Mouse (Mus musculus): ENCODE results near the gene Mustn1. TPM values are rescaled to one million over a fixed set of nuclear protein-coding genes. Genes with fewer than 3 reads are reported as not detected.

Mustn1 gene
- polyA plus RNA-seq, 1 experiment from 2014 or later, result 5.4 TPM

DNA sequence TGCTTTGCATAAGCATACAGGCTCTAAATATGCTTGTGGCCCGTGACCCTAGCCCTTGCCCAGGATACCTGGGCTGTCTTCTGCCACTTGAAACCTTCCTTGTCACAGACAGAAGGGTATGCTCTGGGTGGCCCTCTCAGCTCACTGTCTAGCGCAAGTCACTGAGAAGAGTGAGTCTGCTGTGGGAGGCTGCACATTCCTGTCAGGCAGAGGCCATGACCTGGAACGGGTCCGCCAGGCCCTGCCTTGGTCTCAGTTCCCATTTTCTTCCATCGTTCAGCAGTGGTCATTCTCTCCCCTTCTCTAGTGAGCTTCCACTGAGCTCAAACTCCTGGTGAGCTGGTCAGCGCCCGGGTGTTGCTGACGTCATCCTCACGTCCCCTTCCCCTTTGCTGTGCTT is 3.0 kb upstream of the Mustn1 start:
- H3K4me2 ChIP-seq (ENCODE audit: low read depth, low read length), result no peak overlapping the region
- H3K27me3 ChIP-seq (ENCODE audit: insufficient read depth, low read length), result no peaks in the 10 kb centered on the region
- H3K4me1 ChIP-seq (ENCODE audit: insufficient read depth), result peaks cover 29% of the 10 kb centered on the region
- DNase-seq, result no peak
- peaks cover 7% of the 10 kb centered on the region for H3K36me3 ChIP-seq (replicated peaks; ENCODE audit: insufficient read depth, low read length)
- 57% methylated on average over 9 of the region's 9 CpGs for WGBS (ENCODE audit: insufficient replicate concordance)
- ATAC-seq, result peak; percentile 10
- H3K9me3 ChIP-seq (ENCODE audit: low read length), result no peaks in the 10 kb centered on the region
- TF ChIP-seq CTCF (IDR thresholded peaks at IDR 0.05; ENCODE audit: low read depth), result no peak
- TF ChIP-seq EP300 (IDR thresholded peaks at IDR 0.05; ENCODE audit: low read depth), result no peak
- H3K4me3 ChIP-seq (ENCODE audit: low read depth, low read length), result no peak overlapping the region
- H3K27ac ChIP-seq (ENCODE audit: low read depth), result peak overlapping the region; percentile 82
- H3K9ac ChIP-seq (replicated peaks), result no peak overlapping the region; the same call in 1 of the 2 replicates

DNA sequence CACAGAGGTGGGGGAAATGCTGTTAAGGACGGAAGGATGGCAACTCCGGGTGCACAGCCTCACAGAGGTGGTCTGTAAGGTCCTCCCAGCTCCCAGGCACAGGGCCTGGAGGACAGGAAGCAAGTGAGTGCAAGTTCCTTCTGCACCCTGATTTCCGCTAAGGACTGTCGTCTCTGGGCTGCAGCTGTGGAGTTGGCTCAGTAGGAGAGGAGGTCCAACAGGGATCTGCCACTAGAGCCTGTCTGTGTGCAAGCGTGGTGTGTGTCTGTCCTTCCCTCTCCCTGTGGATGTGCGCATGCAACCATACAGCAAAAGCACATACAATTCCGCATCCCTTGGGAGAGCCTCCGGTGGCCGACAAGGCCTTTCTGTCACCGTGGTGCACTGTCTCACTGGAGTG is 2.5 kb upstream of the Mustn1 start:
- 79% methylated on average over 10 of the region's 10 CpGs for WGBS (ENCODE audit: insufficient replicate concordance)
- peak overlapping the region; percentile 82; the same call in 1 of the 2 replicates for H3K27ac ChIP-seq (ENCODE audit: low read depth)

GRCm38 (mm10) chr14:30877827-30878226 is 1.2 kb upstream of the Mustn1 start:
- ATAC-seq, result no peak
- 83% methylated on average over 3 of the region's 3 CpGs for WGBS (ENCODE audit: insufficient replicate concordance)
- no peak for DNase-seq
- Histone ChIP-seq H3K27me3 (ENCODE audit: insufficient read depth, low read length) (no peaks in the 10 kb centered on the region), H3K9me3 (ENCODE audit: low read length) (no peaks in the 10 kb centered on the region), H3K4me1 (ENCODE audit: insufficient read depth) (peaks cover 29% of the 10 kb centered on the region), H3K27ac (ENCODE audit: low read depth) (no peak overlapping the region), H3K36me3 (replicated peaks; ENCODE audit: insufficient read depth, low read length) (peaks cover 2% of the 10 kb centered on the region; the same call in 1 of the 2 replicates), H3K4me2 (ENCODE audit: low read depth, low read length) (no peak overlapping the region), H3K9ac (replicated peaks) (no peak overlapping the region), H3K4me3 (ENCODE audit: low read depth, low read length) (no peak overlapping the region)
- TF ChIP-seq CTCF (IDR thresholded peaks at IDR 0.05; ENCODE audit: low read depth), result no peak
- no peak for TF ChIP-seq EP300 (IDR thresholded peaks at IDR 0.05; ENCODE audit: low read depth)

More for the DNA sequence above, 2.5 kb upstream of the Mustn1 start:
- no peak for TF ChIP-seq CTCF (IDR thresholded peaks at IDR 0.05; ENCODE audit: low read depth)
- TF ChIP-seq EP300 (IDR thresholded peaks at IDR 0.05; ENCODE audit: low read depth), result no peak
- H3K27me3 ChIP-seq (ENCODE audit: insufficient read depth, low read length), result no peaks in the 10 kb centered on the region
- no peak overlapping the region for H3K4me2 ChIP-seq (ENCODE audit: low read depth, low read length)
- H3K4me1 ChIP-seq (ENCODE audit: insufficient read depth), result peaks cover 29% of the 10 kb centered on the region
- H3K9me3 ChIP-seq (ENCODE audit: low read length), result no peaks in the 10 kb centered on the region
- peaks cover 6% of the 10 kb centered on the region for H3K36me3 ChIP-seq (replicated peaks; ENCODE audit: insufficient read depth, low read length)
- ATAC-seq (no peak), DNase-seq (no peak)
- H3K9ac ChIP-seq (replicated peaks), result no peak overlapping the region
- no peak overlapping the region for H3K4me3 ChIP-seq (ENCODE audit: low read depth, low read length)

- Histone ChIP-seq H3K4me3 (ENCODE audit: low read depth, low read length) (no peak overlapping the region), H3K36me3 (replicated peaks; ENCODE audit: insufficient read depth, low read length) (no peaks in the 10 kb centered on the region), H3K27me3 (ENCODE audit: insufficient read depth, low read length) (no peaks in the 10 kb centered on the region), H3K4me2 (ENCODE audit: low read depth, low read length) (no peak overlapping the region), H3K4me1 (ENCODE audit: insufficient read depth) (peaks cover 15% of the 10 kb centered on the region), H3K9me3 (ENCODE audit: low read length) (no peaks in the 10 kb centered on the region), H3K27ac (ENCODE audit: low read depth) (0 out of 2 replicates have a peak overlapping the region, but pooled peaks have one; percentile 1), H3K9ac (replicated peaks) (peak overlapping the region; percentile 7; the same call in 1 of the 2 replicates)
- TF ChIP-seq EP300 (IDR thresholded peaks at IDR 0.05; ENCODE audit: low read depth) (no peak), CTCF (IDR thresholded peaks at IDR 0.05; ENCODE audit: low read depth) (no peak)
- no peak for ATAC-seq
- no peak for DNase-seq
- WGBS (ENCODE audit: insufficient replicate concordance), result 67% methylated on average over 9 of the region's 9 CpGs
These were observed 794 bp downstream of the Mustn1 start for GRCm38 (mm10) chr14:30879794-30880193.

DNA sequence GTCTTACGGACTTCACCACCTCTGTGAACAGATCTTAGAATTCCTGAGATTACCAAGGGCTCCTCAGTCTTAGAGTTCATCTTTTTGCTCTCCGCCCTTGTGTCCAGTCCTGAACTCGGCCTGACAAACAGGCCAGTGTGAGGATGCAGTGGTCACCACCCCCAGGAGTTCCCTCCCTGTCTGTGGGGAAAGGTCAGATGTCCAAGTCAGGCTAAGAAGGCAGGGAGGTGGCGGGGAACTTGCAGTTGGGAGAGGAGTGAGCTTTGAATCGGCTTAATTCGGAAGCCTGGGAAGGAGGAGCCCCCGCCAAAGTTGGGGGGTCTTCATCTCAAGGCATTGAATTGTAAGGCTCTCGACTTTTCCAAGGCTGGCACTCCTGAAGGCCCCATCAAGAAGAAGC is 1.3 kb downstream of the Mustn1 start:
- Histone ChIP-seq H3K9ac (replicated peaks) (no peak overlapping the region), H3K36me3 (replicated peaks; ENCODE audit: insufficient read depth, low read length) (no peaks in the 10 kb centered on the region), H3K4me3 (ENCODE audit: low read depth, low read length) (no peak overlapping the region), H3K9me3 (ENCODE audit: low read length) (no peaks in the 10 kb centered on the region), H3K4me2 (ENCODE audit: low read depth, low read length) (no peak overlapping the region), H3K27ac (ENCODE audit: low read depth) (no peak overlapping the region), H3K4me1 (ENCODE audit: insufficient read depth) (peaks cover 12% of the 10 kb centered on the region), H3K27me3 (ENCODE audit: insufficient read depth, low read length) (no peaks in the 10 kb centered on the region)
- 77% methylated on average over 8 of the region's 8 CpGs for WGBS (ENCODE audit: insufficient replicate concordance)
- no peak for TF ChIP-seq CTCF (IDR thresholded peaks at IDR 0.05; ENCODE audit: low read depth)
- no peak for TF ChIP-seq EP300 (IDR thresholded peaks at IDR 0.05; ENCODE audit: low read depth)
- DNase-seq (no peak), ATAC-seq (no peak)

DNA sequence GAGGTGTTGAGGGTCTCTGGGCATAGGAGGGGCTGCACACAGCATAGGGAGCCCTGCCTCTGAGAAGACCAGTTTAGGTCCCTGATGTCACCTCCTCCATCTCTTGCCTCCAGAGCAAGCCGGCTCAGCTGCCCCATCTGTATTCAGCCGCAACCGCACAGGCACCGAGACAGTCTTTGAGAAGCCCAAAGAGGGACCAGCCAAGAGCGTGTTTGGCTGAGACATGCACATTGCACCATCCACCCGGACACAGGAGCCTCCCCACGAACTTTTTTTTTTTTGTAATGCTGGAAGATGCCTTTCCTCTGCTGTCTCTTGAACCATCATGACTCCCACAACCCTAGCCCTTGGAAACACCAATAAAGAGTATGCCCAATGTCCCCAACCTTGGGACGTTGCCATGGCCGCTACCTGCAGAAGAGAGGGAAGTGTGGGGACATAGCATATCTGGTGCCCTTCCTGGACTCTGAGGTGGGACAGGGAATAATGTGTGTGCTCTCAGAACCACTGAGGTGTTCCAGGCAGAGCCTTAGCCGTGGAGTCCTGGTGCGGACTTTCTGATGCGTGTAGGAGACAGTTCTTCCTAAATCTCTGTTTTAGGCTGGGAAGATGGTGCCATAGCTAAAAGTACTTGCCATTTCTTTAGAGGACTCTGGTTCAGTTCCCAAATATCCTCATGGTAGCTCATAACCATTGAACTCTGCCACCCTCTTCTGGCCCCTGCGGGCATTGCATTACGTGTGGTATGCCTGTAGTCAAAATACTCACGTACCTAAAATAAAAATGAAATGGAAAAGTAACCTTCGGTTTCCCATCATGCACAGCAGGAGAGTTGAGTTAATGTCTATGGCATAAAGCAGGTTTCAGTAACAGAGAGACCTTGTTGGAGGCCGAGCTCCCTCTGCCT is 2.1 kb downstream of the Mustn1 start:
- Histone ChIP-seq H3K4me2 (ENCODE audit: low read depth, low read length) (no peak overlapping the region), H3K9ac (replicated peaks) (no peak overlapping the region), H3K4me3 (ENCODE audit: low read depth, low read length) (no peak overlapping the region), H3K9me3 (ENCODE audit: low read length) (no peaks in the 10 kb centered on the region), H3K27me3 (ENCODE audit: insufficient read depth, low read length) (no peaks in the 10 kb centered on the region), H3K4me1 (ENCODE audit: insufficient read depth) (peaks cover 11% of the 10 kb centered on the region), H3K36me3 (replicated peaks; ENCODE audit: insufficient read depth, low read length) (no peaks in the 10 kb centered on the region), H3K27ac (ENCODE audit: low read depth) (no peak overlapping the region)
- peak; percentile 73 for DNase-seq
- 71% methylated on average over 17 of the region's 17 CpGs for WGBS (ENCODE audit: insufficient replicate concordance)
- TF ChIP-seq EP300 (IDR thresholded peaks at IDR 0.05; ENCODE audit: low read depth) (no peak), CTCF (IDR thresholded peaks at IDR 0.05; ENCODE audit: low read depth) (peak; percentile 78)
- no peak for ATAC-seq
